Mouse (Mus musculus): ENCODE measurements at regions not wholly inside any gene's neighbourhood (a gene's known extent, or its start where the extent isn't known, plus 50 kb on each side); places are given as distances from the start of the nearest gene placed in this dataset.

GRCm38 (mm10) chr9:101473074-101473461, 221.5 kb upstream of the Ppp2r3a start:
- no peak for DNase-seq (ENCODE audit: low spot score)
- ATAC-seq (ENCODE audit: insufficient read depth, low read depth), result no peak
- no peak overlapping the region for H3K4me3 ChIP-seq (ENCODE audit: low read depth, low read length)
- no peaks in the 10 kb centered on the region for H3K36me3 ChIP-seq (replicated peaks; ENCODE audit: control insufficient read depth, insufficient read depth, low read length)
- no peak overlapping the region for H3K9ac ChIP-seq (replicated peaks; ENCODE audit: low read depth, low read length)
- H3K27me3 ChIP-seq (ENCODE audit: control insufficient read depth, insufficient read depth, low read length), result no peaks in the 10 kb centered on the region
- H3K4me2 ChIP-seq (ENCODE audit: low read depth, low read length), result no peak overlapping the region
- no peak overlapping the region for H3K27ac ChIP-seq (ENCODE audit: low read depth)
- peaks cover 17% of the 10 kb centered on the region; the same call in 1 of the 2 replicates for H3K4me1 ChIP-seq (ENCODE audit: control insufficient read depth, insufficient read depth)
- TF ChIP-seq CTCF (IDR thresholded peaks at IDR 0.05; ENCODE audit: low read depth), result no peak
- TF ChIP-seq EP300 (IDR thresholded peaks at IDR 0.05; ENCODE audit: low read depth), result no peak
- 59% methylated on average over 4 of the region's 4 CpGs for WGBS
- H3K9me3 ChIP-seq (replicated peaks; ENCODE audit: control insufficient read depth, low read length), result no peaks in the 10 kb centered on the region

- H3K4me2 ChIP-seq (ENCODE audit: low read depth, low read length), result no peak overlapping the region
- peak; percentile 71 for ATAC-seq (ENCODE audit: insufficient read depth, low read depth)
- peak; percentile 51 for DNase-seq (ENCODE audit: low spot score)
- no peaks in the 10 kb centered on the region for H3K9me3 ChIP-seq (replicated peaks; ENCODE audit: control insufficient read depth, low read length)
- no peak overlapping the region for H3K9ac ChIP-seq (replicated peaks; ENCODE audit: low read depth, low read length)
- no peaks in the 10 kb centered on the region for H3K36me3 ChIP-seq (replicated peaks; ENCODE audit: control insufficient read depth, insufficient read depth, low read length)
- no peak overlapping the region for H3K4me3 ChIP-seq (ENCODE audit: low read depth, low read length)
- WGBS, result 30% methylated on average over 8 of the region's 8 CpGs
- peaks cover 17% of the 10 kb centered on the region; the same call in 1 of the 2 replicates for H3K4me1 ChIP-seq (ENCODE audit: control insufficient read depth, insufficient read depth)
- no peak for TF ChIP-seq CTCF (IDR thresholded peaks at IDR 0.05; ENCODE audit: low read depth)
- no peak for TF ChIP-seq EP300 (IDR thresholded peaks at IDR 0.05; ENCODE audit: low read depth)
- H3K27me3 ChIP-seq (ENCODE audit: control insufficient read depth, insufficient read depth, low read length), result no peaks in the 10 kb centered on the region
- no peak overlapping the region for H3K27ac ChIP-seq (ENCODE audit: low read depth)
Observed at GRCm38 (mm10) chr9:101472101-101473073, 220.8 kb upstream of the Ppp2r3a start.

GRCm38 (mm10) chr9:101471665-101472064, 220.1 kb upstream of the Ppp2r3a start:
- no peaks in the 10 kb centered on the region for H3K27me3 ChIP-seq (ENCODE audit: control insufficient read depth, insufficient read depth, low read length)
- H3K9me3 ChIP-seq (replicated peaks; ENCODE audit: control insufficient read depth, low read length), result no peaks in the 10 kb centered on the region
- DNase-seq (ENCODE audit: low spot score) (no peak), ATAC-seq (ENCODE audit: insufficient read depth, low read depth) (no peak)
- H3K4me3 ChIP-seq (ENCODE audit: low read depth, low read length), result no peak overlapping the region
- H3K9ac ChIP-seq (replicated peaks; ENCODE audit: low read depth, low read length), result no peak overlapping the region
- TF ChIP-seq CTCF (IDR thresholded peaks at IDR 0.05; ENCODE audit: low read depth) (no peak), EP300 (IDR thresholded peaks at IDR 0.05; ENCODE audit: low read depth) (no peak)
- no peak overlapping the region for H3K27ac ChIP-seq (ENCODE audit: low read depth)
- WGBS, result 61% methylated on average over 3 of the region's 3 CpGs
- H3K4me1 ChIP-seq (ENCODE audit: control insufficient read depth, insufficient read depth), result peaks cover 17% of the 10 kb centered on the region; the same call in 1 of the 2 replicates
- H3K36me3 ChIP-seq (replicated peaks; ENCODE audit: control insufficient read depth, insufficient read depth, low read length), result no peaks in the 10 kb centered on the region
- no peak overlapping the region for H3K4me2 ChIP-seq (ENCODE audit: low read depth, low read length)

- no peak overlapping the region for H3K27ac ChIP-seq (ENCODE audit: low read depth)
- H3K27me3 ChIP-seq (ENCODE audit: control insufficient read depth, insufficient read depth, low read length), result no peaks in the 10 kb centered on the region
- H3K4me3 ChIP-seq (ENCODE audit: low read depth, low read length), result no peak overlapping the region
- 61% methylated on average over 3 of the region's 3 CpGs for WGBS
- H3K36me3 ChIP-seq (replicated peaks; ENCODE audit: control insufficient read depth, insufficient read depth, low read length), result no peaks in the 10 kb centered on the region
- H3K9ac ChIP-seq (replicated peaks; ENCODE audit: low read depth, low read length), result no peak overlapping the region
- H3K4me1 ChIP-seq (ENCODE audit: control insufficient read depth, insufficient read depth), result peaks cover 17% of the 10 kb centered on the region; the same call in 1 of the 2 replicates
- DNase-seq (ENCODE audit: low spot score) (no peak), ATAC-seq (ENCODE audit: insufficient read depth, low read depth) (no peak)
- no peaks in the 10 kb centered on the region for H3K9me3 ChIP-seq (replicated peaks; ENCODE audit: control insufficient read depth, low read length)
- TF ChIP-seq CTCF (IDR thresholded peaks at IDR 0.05; ENCODE audit: low read depth) (no peak), EP300 (IDR thresholded peaks at IDR 0.05; ENCODE audit: low read depth) (no peak)
- no peak overlapping the region for H3K4me2 ChIP-seq (ENCODE audit: low read depth, low read length)
Observed at GRCm38 (mm10) chr9:101469756-101470155, 218.2 kb upstream of the Ppp2r3a start.

GRCm38 (mm10) chr9:101464727-101465427, 213.3 kb upstream of the Ppp2r3a start:
- 67% methylated on average over 18 of the region's 18 CpGs for WGBS
- Histone ChIP-seq H3K9me3 (replicated peaks; ENCODE audit: control insufficient read depth, low read length) (no peaks in the 10 kb centered on the region), H3K4me2 (ENCODE audit: low read depth, low read length) (no peak overlapping the region), H3K9ac (replicated peaks; ENCODE audit: low read depth, low read length) (no peak overlapping the region), H3K4me3 (ENCODE audit: low read depth, low read length) (no peak overlapping the region), H3K27me3 (ENCODE audit: control insufficient read depth, insufficient read depth, low read length) (no peaks in the 10 kb centered on the region), H3K4me1 (ENCODE audit: control insufficient read depth, insufficient read depth) (no peaks in the 10 kb centered on the region), H3K36me3 (replicated peaks; ENCODE audit: control insufficient read depth, insufficient read depth, low read length) (no peaks in the 10 kb centered on the region), H3K27ac (ENCODE audit: low read depth) (no peak overlapping the region)
- DNase-seq (ENCODE audit: low spot score), result no peak
- no peak for ATAC-seq (ENCODE audit: insufficient read depth, low read depth)
- TF ChIP-seq CTCF (IDR thresholded peaks at IDR 0.05; ENCODE audit: low read depth) (no peak), EP300 (IDR thresholded peaks at IDR 0.05; ENCODE audit: low read depth) (no peak)
